Mouse (Mus musculus) limb, embryonic 13.5 days (tissue): Measurements from ENCODE around the gene Dusp3. TPM values are rescaled to one million over a fixed set of nuclear protein-coding genes. Genes with fewer than 3 reads are reported as not detected.

Source experiments
- ATAC-seq: fragments of 200-750 bp; cut with Nextera tagmentation; 2 replicates; pipeline ENCODE4 v1.8.0; 2017; ENCODE audit warnings: low read depth, moderate number of reproducible peaks, moderate TSS enrichment; ENCODE audit not compliant: low FRiP score
- H3K27ac ChIP-seq: fragments of 300-500 bp; sonication (generic); 2 replicates; pipeline ENCODE4 v1.5.1; 2015; ENCODE audit warnings: inconsistent platforms, mild to moderate bottlenecking, moderate library complexity
- H3K27me3 ChIP-seq: fragments of 300-500 bp; sonication (generic); 2 replicates; pipeline ENCODE4 v1.6.1; 2015; ENCODE audit warnings: mild to moderate bottlenecking, inconsistent platforms
- H3K36me3 ChIP-seq: fragments of 300-500 bp; sonication (generic); 2 replicates; pipeline ENCODE4 v1.6.1; 2015; ENCODE audit warnings: inconsistent platforms, mild to moderate bottlenecking, moderate library complexity
- H3K4me1 ChIP-seq: fragments of 300-500 bp; sonication (generic); 2 replicates; pipeline ENCODE4 v1.6.1; 2015; ENCODE audit warnings: inconsistent platforms
- H3K4me2 ChIP-seq: fragments of 300-500 bp; sonication (generic); replicated peaks from 2 replicates; pipeline ENCODE4 v1.6.1; 2015; ENCODE audit warnings: inconsistent platforms, mild to moderate bottlenecking, moderate library complexity
- H3K4me3 ChIP-seq: fragments of 300-500 bp; sonication (generic); 2 replicates; pipeline ENCODE4 v1.5.1; 2015; ENCODE audit warnings: moderate library complexity, mild to moderate bottlenecking, inconsistent platforms
- H3K9ac ChIP-seq: fragments of 300-500 bp; sonication (generic); 2 replicates; pipeline ENCODE4 v1.6.1; 2015; ENCODE audit warnings: mild to moderate bottlenecking, inconsistent platforms
- H3K9me3 ChIP-seq: fragments of 300-500 bp; sonication (generic); 2 replicates; pipeline ENCODE4 v1.6.1; 2016; ENCODE audit warnings: inconsistent platforms
- WGBS: fragments of 180-500 bp; shearing (Covaris S2); methylation state at CpG from one replicate; pipeline ENCODE4 v1.1.7; 2015; 5-methylcytosine and 5-hydroxymethylcytosine counted together
- polyA plus RNA-seq: library from polyadenylated mRNA; unstranded; fragments of >200 nt; fragmentation: Nextera tagmentation; extraction: Ambion mirVana; gene quantifications from 2 replicates; pipeline ENCODE4 v1.2.1, GENCODE M21; 2015

Gene Dusp3
- polyA plus RNA-seq, 1 experiment from 2014 or later: 18.6 TPM

DNA sequence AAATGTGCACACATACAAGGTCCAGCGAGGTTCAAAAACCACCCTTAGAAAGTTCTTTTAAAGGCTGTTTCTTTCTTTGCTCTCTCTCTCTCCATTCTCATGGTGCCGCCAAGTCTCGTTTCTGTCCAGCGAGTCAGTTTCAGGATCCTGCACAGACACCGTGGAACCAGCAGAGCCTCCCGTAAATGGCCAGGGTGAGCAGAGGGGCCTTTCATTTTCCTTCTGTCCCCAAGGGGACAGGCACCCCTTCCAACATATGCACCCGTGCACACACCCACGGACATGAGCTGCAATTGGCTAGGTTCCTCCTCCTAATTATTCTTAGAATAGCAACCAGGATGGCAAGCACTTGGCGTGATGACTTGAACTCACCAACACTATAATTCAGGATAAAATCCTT lies 13.3 kb downstream of the Dusp3 start:
- peak overlapping the region; percentile 46 for H3K4me2 ChIP-seq
- peaks cover under 1% of the 10 kb centered on the region; the same call in 1 of the 2 replicates for H3K27me3 ChIP-seq

DNA sequence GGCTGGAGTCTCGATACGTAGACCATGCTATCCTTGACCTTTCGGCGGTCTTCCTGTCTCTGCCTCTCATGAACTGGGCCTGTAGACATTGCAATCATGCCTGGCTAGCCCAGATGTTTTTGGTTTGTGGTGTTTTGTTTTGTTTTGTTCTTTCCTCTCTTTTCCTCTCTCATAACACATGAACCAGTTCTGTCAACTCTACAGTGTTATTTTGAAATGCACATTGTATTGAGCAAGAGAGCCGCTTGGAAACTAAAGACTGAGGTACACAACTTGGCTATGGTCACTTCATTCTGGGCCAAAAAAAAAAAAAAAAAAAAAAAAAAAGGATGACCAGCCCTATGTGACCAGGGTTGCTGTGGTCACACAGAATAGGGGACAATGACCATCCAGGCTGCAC lies 14.2 kb downstream of the Dusp3 start:
- Histone ChIP-seq H3K4me2 (no peak overlapping the region; the same call in 1 of the 2 replicates), H3K9ac (no peak overlapping the region), H3K4me3 (no peak overlapping the region), H3K27me3 (peaks cover 9% of the 10 kb centered on the region; the same call in 1 of the 2 replicates), H3K27ac (no peak overlapping the region), H3K36me3 (no peaks in the 10 kb centered on the region), H3K4me1 (peaks cover 22% of the 10 kb centered on the region), H3K9me3 (no peaks in the 10 kb centered on the region)
- WGBS: 86% methylated on average over 5 of the region's 5 CpGs
- no peak for ATAC-seq

More for the DNA sequence above, 13.3 kb downstream of the Dusp3 start:
- 0 out of 2 replicates have a peak overlapping the region, but pooled peaks have one; percentile 3 for H3K4me3 ChIP-seq
- no peaks in the 10 kb centered on the region for H3K9me3 ChIP-seq
- H3K27ac ChIP-seq: no peak overlapping the region
- no peak overlapping the region for H3K9ac ChIP-seq
- no peaks in the 10 kb centered on the region for H3K36me3 ChIP-seq
- WGBS: 32% methylated on average over 9 of the region's 9 CpGs
- peaks cover 18% of the 10 kb centered on the region for H3K4me1 ChIP-seq
- no peak for ATAC-seq

DNA sequence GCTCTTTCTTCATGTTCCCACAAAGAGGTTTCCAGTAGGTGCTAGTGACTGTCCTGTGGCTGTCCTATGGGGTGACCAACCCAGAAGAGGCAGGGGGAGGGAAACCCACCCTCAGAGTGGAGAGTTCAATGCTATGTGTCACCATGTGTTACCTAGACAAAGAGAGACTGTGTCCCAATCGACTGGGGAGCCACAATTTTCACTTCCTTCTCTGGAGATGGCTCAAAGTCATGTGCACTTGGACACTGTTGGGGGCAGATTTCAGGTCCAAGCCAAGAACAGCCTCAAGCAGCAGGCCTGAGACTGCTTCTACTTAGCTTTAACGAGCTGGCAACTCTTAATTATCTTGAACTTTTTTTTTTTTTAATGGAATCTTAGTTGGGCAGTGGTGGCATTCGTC lies 14.7 kb downstream of the Dusp3 start:
- H3K9me3 ChIP-seq: no peaks in the 10 kb centered on the region
- WGBS: 50% methylated on average over 3 of the region's 3 CpGs
- peaks cover 22% of the 10 kb centered on the region for H3K4me1 ChIP-seq
- peaks cover 15% of the 10 kb centered on the region for H3K27me3 ChIP-seq
- no peak for ATAC-seq
- no peak overlapping the region for H3K9ac ChIP-seq
- no peak overlapping the region for H3K27ac ChIP-seq
- no peak overlapping the region for H3K4me2 ChIP-seq
- H3K4me3 ChIP-seq: no peak overlapping the region
- H3K36me3 ChIP-seq: no peaks in the 10 kb centered on the region

DNA sequence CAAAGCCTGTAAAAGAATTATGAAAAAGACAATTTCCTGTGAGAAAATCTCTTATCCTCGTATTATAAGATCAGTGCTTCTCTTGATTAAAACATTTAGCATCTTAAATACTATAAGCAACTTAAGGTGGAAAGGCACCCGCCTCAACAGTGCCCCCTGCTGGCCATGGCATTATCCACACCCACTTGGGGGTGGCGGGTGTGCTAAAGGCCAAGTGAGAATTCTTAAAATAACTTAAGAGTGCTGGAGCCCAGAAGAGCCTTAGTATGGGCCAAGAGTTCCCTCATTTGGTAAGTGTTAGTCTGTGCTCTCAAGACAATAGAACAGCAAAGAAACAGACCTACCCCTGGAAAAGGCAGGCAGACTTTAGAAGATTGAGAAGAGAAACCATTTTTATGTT lies 15.4 kb downstream of the Dusp3 start:
- H3K9ac ChIP-seq: no peak overlapping the region
- H3K27me3 ChIP-seq: peaks cover 22% of the 10 kb centered on the region
- H3K4me1 ChIP-seq: peaks cover 28% of the 10 kb centered on the region
- H3K4me2 ChIP-seq: no peak overlapping the region
- no peaks in the 10 kb centered on the region for H3K9me3 ChIP-seq
- no peak overlapping the region for H3K27ac ChIP-seq
- 46% methylated on average over 3 of the region's 3 CpGs for WGBS
- H3K36me3 ChIP-seq: no peaks in the 10 kb centered on the region
- no peak for ATAC-seq
- H3K4me3 ChIP-seq: no peak overlapping the region

DNA sequence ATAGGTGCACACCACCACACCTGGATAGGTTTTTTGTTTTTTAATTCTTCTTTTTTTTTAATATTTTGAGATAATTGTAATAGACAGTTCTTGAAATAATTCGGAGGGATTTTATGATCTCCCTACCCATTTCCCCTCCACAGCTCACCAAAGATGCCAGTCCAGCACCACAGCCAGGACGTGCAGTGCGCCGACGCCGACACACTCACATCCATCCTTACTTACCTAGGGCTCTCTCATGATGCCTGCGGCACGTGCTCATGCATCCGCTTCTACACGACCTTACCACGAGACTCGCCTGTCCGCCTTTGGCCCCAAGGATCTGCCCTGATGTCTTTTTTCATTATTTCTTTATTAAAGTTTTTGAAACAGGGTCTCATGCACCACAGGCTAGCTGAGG lies 17.0 kb downstream of the Dusp3 start:
- 83% methylated on average over 13 of the region's 13 CpGs for WGBS
- peaks cover 28% of the 10 kb centered on the region for H3K4me1 ChIP-seq

DNA sequence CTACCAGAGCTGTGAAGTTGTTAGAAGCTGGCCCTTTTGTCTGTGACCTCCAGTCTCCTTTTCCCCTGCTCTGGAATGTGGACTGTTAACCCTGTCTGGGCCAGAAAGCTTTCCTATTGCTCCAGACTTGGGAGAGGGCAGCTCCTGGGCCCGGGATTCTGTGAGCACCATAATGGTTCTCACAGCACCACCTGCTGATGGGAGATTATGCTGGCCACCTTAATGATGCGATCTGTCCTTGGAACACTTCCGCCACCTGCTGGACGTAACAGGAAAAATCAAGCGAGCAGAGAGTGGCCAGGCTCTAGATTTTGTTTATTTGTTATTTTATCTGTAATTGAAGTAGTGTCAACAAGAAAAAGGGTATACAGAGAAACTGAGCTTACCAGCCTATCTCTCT lies 18.0 kb downstream of the Dusp3 start:
- WGBS: 0% methylated on average over 5 of the region's 5 CpGs

More for the DNA sequence above, 17.0 kb downstream of the Dusp3 start:
- Histone ChIP-seq H3K9me3 (no peaks in the 10 kb centered on the region), H3K27ac (no peak overlapping the region), H3K36me3 (no peaks in the 10 kb centered on the region), H3K4me2 (no peak overlapping the region), H3K9ac (no peak overlapping the region), H3K27me3 (peaks cover 37% of the 10 kb centered on the region), H3K4me3 (no peak overlapping the region)
- no peak for ATAC-seq

DNA sequence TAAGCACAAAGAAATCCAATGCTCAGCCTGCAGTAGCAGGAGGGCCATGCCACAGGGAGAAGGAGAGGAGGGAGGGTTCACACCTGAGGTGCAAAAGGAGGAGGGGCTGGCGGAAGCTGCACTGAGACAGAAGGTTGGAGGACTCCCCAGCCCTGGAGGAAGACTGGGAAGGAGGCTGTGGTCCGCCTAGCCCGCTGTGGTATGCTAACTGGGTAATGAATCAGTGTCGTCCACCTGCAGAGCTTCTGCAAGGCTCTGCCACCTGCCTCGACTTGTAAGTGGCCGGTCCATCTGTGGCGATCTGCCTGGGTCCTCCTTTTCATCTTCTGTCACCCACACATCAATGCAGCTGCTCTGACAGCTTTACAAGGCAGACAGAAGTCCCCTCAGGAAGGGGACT lies 18.5 kb downstream of the Dusp3 start:
- peak overlapping the region; percentile 25; the same call in 1 of the 2 replicates for H3K9ac ChIP-seq

More for the DNA sequence above, 18.0 kb downstream of the Dusp3 start:
- no peaks in the 10 kb centered on the region for H3K9me3 ChIP-seq
- peak; percentile 77 for ATAC-seq
- peaks cover 29% of the 10 kb centered on the region for H3K4me1 ChIP-seq
- no peak overlapping the region for H3K9ac ChIP-seq
- H3K27ac ChIP-seq: no peak overlapping the region
- no peak overlapping the region for H3K4me3 ChIP-seq
- H3K36me3 ChIP-seq: no peaks in the 10 kb centered on the region
- peaks cover 48% of the 10 kb centered on the region for H3K27me3 ChIP-seq
- no peak overlapping the region for H3K4me2 ChIP-seq

DNA sequence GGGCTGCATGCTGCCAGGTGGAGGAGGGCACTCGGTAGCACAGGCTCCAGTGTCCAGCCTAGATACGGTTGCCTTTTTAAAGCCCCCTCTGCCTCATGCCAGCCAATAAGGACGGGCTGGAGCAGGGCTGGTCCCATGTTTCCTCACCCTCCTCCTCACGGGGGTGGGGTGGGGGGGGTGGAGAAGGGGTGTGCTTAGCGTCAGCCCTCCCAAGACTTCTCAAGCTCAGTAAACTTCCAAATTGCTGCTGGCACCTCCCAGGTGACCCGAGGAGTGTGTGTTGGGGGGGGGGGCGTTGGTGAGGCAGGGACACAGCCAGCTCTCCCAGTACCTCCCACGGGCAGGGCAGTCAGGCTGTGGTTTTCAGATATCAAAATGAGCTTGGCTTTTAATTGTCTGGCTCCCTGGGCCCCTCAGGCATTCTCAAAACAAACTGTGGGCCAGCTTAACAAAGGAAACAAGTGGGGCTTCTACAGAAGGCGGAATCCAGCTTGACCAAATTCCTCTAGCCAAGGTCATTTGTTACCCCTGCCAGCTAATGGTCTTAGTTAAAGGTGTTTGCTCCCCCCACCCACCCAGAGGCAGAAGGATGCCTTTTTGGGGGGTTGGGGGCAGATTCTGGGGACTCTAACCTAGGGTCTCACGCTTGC lies 19.7 kb downstream of the Dusp3 start, which contains the start of gene Sost:
Gene Sost, minus strand, starts transcription at position 51 of the 650 bp plus-strand sequence.
- no peaks in the 10 kb centered on the region for H3K9me3 ChIP-seq
- H3K4me2 ChIP-seq: no peak within 1 kb of the TSS
- no peaks in the 10 kb centered on the region for H3K36me3 ChIP-seq
- no peak within 1 kb of the TSS for H3K4me3 ChIP-seq
- WGBS: 17% methylated on average over 10 of the region's 10 CpGs
- peaks cover 65% of the 10 kb centered on the region for H3K27me3 ChIP-seq
- no peak within 1 kb of the TSS for H3K9ac ChIP-seq
- H3K4me1 ChIP-seq: peaks cover 30% of the 10 kb centered on the region
- ATAC-seq: no peak
- H3K27ac ChIP-seq: no peak within 1 kb of the TSS

More for the DNA sequence above, 18.5 kb downstream of the Dusp3 start:
- H3K9me3 ChIP-seq: no peaks in the 10 kb centered on the region
- H3K36me3 ChIP-seq: no peaks in the 10 kb centered on the region
- 7% methylated on average over 7 of the region's 7 CpGs for WGBS
- no peak overlapping the region for H3K27ac ChIP-seq
- no peak overlapping the region for H3K4me2 ChIP-seq
- peaks cover 53% of the 10 kb centered on the region for H3K27me3 ChIP-seq
- H3K4me3 ChIP-seq: no peak overlapping the region
- peaks cover 29% of the 10 kb centered on the region for H3K4me1 ChIP-seq
- ATAC-seq: no peak

DNA sequence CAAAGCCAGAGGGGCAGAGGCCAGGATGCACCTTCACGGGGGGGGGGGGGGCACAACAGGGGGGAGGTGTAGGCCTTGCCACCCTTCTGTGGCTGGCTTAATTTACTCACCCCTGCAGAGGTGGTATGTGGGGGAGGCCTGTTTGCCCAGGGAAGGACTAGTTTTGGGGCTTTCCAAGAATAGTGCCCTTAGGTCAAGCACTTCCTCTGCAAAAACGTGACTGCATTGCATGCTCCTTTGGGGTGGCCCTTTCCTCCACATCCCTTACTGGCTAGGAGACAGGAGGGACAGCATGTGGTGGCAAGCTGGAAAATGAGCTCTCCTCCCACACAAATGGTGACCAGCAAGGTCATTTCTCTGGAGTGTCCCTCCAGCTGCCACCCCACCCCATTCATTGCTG lies 21.3 kb downstream of the Dusp3 start:
- no peaks in the 10 kb centered on the region for H3K9me3 ChIP-seq
- no peak overlapping the region; the same call in 1 of the 2 replicates for H3K4me2 ChIP-seq
- no peaks in the 10 kb centered on the region for H3K36me3 ChIP-seq
- WGBS: 11% methylated on average over 2 of the region's 2 CpGs
- no peak for ATAC-seq
- H3K4me1 ChIP-seq: peaks cover 30% of the 10 kb centered on the region
- peaks cover 80% of the 10 kb centered on the region for H3K27me3 ChIP-seq
- H3K4me3 ChIP-seq: no peak overlapping the region
- no peak overlapping the region for H3K9ac ChIP-seq
- H3K27ac ChIP-seq: no peak overlapping the region

DNA sequence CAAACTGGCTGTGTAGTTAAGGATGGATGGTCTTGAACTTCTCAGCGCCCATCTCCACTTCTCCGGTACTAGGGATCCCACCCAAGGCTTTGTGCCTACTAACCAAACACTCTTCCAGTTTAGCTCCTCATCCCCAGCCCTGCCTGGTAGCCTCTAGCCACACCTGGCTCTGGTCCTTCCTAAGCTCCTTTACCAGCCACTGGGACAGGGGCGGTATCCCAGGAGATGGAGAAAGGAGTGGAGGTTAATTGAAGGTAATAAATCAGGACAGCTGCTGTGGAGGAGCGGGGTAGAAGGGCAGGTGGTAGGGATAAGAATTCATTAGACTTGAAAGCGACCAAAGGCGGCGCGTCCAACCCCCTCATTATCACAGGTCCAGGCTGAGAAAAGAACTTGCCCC lies 22.2 kb downstream of the Dusp3 start:
- Histone ChIP-seq H3K9ac (no peak overlapping the region), H3K4me3 (peak overlapping the region; percentile 58; the same call in 1 of the 2 replicates), H3K4me1 (peaks cover 30% of the 10 kb centered on the region), H3K27me3 (peaks cover 88% of the 10 kb centered on the region), H3K27ac (no peak overlapping the region), H3K36me3 (no peaks in the 10 kb centered on the region), H3K4me2 (peak overlapping the region; percentile 98), H3K9me3 (no peaks in the 10 kb centered on the region)
- 2% methylated on average over 8 of the region's 8 CpGs for WGBS
- ATAC-seq: no peak

DNA sequence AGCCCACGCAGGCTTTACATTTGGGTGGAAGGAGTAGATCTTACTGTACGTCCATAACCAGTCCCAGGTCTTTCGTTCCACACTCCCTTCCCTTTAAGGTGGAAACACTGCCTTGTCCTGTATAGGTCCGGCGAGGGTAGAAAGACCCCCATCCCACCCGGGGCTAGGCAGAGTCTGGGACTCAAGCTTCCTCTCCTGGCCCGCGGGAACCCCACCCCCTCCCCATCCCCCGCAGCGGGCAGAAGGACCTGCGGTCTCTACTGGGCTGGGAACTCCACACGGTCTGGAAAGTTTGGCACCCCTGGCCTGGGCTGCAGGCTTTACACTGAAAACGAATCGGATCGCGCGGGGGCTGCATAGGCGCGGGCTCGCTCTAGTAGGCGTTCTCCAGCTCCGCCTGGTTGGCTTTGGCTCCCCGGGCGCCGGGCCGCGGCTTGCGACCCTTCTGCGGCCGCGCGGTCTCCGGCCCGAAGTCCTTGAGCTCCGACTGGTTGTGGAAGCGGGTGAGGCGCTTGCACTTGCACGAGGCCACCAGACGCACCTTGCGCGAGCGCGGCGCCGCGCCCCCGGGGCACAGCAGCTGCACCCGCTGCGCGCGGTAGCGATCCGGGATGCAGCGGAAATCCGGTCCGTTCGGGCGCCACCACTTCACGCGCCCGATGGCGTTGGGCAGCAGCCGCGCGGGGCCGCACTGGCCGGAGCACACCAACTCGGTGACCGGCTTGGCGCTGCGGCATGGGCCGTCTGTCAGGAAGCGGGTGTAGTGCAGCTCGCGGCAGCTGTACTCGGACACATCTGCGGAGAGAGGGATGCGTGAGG lies 23.1 kb downstream of the Dusp3 start:
- no peaks in the 10 kb centered on the region for H3K36me3 ChIP-seq
- no peak overlapping the region for H3K27ac ChIP-seq
- H3K4me1 ChIP-seq: peaks cover 30% of the 10 kb centered on the region
- H3K9ac ChIP-seq: peak overlapping the region; percentile 67
- peak overlapping the region; percentile 58 for H3K4me3 ChIP-seq
- no peaks in the 10 kb centered on the region for H3K9me3 ChIP-seq
- WGBS: under 1% methylated on average over 78 of the region's 78 CpGs
- peaks cover 89% of the 10 kb centered on the region for H3K27me3 ChIP-seq
- H3K4me2 ChIP-seq: peak overlapping the region; percentile 98
- ATAC-seq: no peak

DNA sequence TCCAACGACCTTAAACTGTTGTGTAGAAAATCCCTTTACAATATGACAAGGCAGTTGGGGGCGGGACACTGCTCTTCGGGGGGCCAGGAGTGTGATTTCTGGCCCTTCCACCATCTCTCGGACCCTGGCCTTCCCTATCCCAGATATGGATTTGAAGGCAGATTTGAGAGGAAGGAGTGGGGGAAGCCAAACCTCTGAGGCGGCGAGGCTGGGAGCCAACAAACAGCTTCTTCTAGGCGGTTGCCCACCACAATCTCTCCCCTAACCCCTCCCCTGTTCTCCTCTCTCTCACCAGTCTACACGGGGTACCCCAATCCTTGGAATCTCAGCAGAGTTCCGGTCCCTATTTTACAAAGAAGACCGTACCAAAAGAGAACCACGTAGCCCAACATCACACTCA lies 23.8 kb downstream of the Dusp3 start:
- Histone ChIP-seq H3K36me3 (no peaks in the 10 kb centered on the region), H3K9ac (no peak overlapping the region), H3K27me3 (peaks cover 84% of the 10 kb centered on the region), H3K4me3 (peak overlapping the region; percentile 58), H3K9me3 (no peaks in the 10 kb centered on the region), H3K4me1 (peaks cover 24% of the 10 kb centered on the region), H3K27ac (no peak overlapping the region), H3K4me2 (peak overlapping the region; percentile 98)
- no peak for ATAC-seq
- WGBS: 1% methylated on average over 11 of the region's 11 CpGs
